Mouse (Mus musculus): ENCODE data around the gene Gm45062.

The Gm45062 gene

DNA sequence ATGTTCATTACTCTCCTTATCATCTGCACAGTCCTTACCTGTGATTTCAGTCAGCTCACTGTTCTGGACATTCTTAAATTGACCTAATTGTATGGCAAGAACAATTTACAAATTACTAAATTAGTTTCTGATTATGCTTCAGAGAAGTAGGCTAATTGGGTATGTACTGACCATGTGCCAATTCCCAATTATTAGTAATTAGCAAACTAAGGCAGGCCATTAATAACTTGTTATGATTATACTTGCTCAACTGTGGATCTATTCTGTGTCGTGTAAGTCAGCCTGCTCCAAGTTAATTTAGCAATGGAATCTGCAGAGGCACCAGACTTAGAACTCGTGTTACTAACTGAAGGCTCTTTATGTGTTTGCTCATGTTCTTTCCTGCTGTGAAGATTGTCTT, 113.8 kb downstream of the Gm45062 start:
- DNase-seq = no peak

- DNase-seq = no peak
These were observed 114.6 kb downstream of the Gm45062 start for GRCm38 (mm10) chr6:8373851-8374250.

DNA sequence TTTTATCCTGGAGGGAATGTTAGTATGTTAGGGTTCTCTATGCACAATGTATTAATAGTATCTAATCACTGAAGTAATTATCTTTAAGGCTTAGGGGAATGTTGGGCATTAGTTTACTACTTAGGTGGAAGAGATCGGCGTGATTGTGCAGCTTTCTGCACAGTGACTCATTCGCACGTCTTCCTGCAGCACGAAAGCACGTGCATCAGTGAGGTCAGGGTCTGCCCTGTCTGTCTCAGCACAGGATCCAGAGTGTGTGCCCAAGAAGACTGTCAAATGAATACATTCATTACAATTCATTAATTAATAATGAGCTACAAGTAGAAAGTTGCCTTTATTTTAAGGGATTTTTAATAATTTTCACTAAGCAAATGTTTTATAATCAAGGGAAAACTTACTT, 115.0 kb downstream of the Gm45062 start:
- DNase-seq = no peak

DNA sequence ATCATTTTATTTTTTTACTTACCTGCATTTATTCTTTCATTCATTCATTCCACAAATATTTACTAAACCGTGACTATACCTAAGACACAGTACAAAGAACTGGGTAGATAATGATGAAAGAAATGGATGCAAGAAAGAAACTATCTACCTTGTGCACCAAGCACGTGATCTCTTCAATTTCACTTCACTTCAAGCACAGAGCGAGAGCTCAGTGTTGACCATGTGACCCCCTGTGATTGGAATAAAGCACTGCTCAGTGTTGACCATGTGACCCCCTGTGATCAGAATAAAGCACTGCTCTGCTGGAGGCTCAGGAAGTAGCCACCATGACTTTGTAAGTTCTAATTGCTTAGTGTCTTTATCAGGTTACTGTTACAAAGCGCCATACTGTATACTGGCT, 115.5 kb downstream of the Gm45062 start:
- no peak for DNase-seq

DNA sequence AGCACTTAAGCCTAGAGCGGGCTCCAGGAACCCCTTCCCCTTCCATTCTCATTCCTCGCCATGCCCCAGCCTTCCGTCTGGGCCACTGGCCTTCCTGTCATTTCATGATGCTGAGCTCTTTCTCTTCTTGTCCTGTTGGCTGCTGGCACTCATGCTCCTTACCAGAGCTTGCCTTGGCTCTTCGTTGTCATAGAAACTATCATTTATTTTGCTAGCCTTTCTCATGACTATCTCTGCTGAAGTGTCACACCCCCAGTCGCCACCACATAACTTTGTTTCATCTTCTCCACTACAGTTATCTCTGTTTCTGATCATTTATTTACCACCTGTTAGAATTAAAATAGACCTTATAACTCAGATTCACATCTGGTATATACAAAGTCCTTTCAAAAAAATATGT, 117.1 kb downstream of the Gm45062 start:
- no peak for DNase-seq

GRCm38 (mm10) chr6:8377667-8378066, 118.4 kb downstream of the Gm45062 start:
- DNase-seq = no peak

GRCm38 (mm10) chr6:8389307-8389706, 130.1 kb downstream of the Gm45062 start:
- no peak for DNase-seq

GRCm38 (mm10) chr6:8390296-8390695, 131.0 kb downstream of the Gm45062 start:
- DNase-seq = no peak

- DNase-seq = no peak
These were observed 131.7 kb downstream of the Gm45062 start for GRCm38 (mm10) chr6:8390935-8391334.

DNA sequence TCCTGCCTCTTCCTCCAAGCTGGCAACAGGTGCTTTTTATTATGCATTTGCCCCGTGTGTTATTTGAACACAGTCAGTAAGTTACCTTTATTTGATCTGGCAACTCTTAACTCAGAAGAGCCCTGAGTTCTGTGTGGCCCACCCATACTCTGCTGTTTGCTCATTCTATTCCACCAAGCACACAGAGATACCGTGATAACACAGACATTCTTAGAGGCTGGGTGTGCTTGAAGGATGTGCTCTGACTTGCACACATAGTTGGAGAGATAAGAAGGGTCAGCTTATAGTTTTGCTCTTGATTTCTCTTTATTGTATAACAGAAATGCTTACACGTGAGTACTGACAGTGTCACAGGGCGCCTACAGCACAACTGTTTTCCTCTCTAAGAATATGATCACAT, 133.8 kb downstream of the Gm45062 start:
- DNase-seq = no peak

DNA sequence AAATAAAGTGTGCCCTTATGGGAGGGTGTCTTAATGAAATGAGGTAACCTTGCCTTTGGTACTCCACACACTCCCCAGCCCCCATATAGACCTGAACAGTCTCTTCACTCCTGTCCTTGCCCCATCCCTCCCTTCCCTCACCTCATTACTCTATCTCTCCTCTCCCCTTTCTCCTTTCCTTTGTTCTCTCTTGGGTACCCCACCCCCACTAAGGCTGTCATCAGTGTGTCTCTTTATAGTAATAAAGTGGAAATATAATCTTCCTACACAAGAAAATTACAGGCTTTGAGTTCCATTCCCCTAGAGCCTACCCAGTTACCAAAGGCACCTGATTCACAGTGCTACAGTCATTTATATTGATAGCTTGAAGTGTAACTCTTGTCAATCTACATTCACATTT, 134.8 kb downstream of the Gm45062 start:
- DNase-seq = no peak

DNA sequence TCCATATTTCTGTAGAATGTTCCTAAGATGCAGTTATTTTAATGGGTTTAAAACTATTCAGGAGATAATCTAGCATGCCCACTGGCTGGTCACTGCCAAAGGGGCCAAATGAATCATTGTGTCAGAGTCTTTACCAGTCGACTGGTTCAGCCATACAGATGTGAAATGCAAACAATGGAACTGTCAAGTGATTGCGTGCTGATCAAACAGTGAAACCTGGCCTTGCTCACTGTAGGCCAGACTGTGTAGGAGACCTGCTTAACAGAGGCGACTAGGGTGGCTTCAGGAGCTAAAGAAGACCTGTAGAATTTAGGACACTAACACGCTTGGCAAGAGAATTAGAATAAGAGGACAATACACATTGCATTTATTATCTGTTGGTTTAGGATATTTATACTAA, 135.8 kb downstream of the Gm45062 start:
- no peak for DNase-seq

DNA sequence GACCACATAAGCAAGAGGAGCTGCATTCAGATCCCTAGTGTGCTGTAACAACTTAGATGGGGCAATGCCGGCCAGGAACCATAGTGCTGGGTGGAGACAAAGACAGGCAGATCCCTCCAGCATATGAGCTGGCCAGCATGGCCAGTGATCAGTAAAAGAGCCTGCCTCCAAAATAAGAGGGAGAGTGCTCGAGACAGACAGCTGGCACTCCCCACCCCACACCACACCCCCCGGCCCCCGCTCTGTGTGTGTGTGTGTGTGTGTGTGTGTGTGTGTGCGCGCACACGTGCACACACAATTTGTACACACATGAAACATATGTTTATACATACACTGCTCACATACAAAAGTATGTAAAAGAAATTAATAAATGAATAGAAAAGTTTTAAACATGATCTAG, 138.0 kb downstream of the Gm45062 start:
- DNase-seq = no peak

- DNase-seq = no peak
These were observed 140.5 kb downstream of the Gm45062 start for GRCm38 (mm10) chr6:8399710-8400109.

GRCm38 (mm10) chr6:8403127-8403526, 143.9 kb downstream of the Gm45062 start:
- DNase-seq = peak; percentile 33

DNA sequence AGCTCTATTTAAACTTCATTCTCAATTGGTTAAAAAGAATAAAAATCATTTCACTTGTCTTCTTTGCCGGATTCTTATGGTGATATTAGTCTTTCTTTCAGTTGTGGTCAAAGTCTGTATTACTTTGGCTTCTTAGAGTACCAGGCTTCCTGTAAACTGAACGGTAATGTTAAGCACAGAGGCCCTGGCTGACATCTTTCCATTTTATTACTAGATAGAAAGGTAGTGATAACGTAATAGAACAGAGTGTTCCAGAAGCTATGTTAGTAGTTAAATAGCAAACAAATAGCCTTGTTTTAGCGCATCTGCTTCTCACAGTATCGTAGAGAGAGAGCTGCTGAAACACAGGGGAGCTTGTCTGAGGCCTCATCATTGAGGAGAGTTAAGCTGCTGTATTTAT, 146.6 kb downstream of the Gm45062 start:
- DNase-seq = no peak

- no peak for DNase-seq
These were observed 149.1 kb downstream of the Gm45062 start for GRCm38 (mm10) chr6:8408332-8408731.

- peak; percentile 68 for DNase-seq
These were observed 150.6 kb downstream of the Gm45062 start for GRCm38 (mm10) chr6:8409865-8410264.

- peak; percentile 93 for DNase-seq
These were observed 153.8 kb downstream of the Gm45062 start for GRCm38 (mm10) chr6:8412845-8413598.

DNA sequence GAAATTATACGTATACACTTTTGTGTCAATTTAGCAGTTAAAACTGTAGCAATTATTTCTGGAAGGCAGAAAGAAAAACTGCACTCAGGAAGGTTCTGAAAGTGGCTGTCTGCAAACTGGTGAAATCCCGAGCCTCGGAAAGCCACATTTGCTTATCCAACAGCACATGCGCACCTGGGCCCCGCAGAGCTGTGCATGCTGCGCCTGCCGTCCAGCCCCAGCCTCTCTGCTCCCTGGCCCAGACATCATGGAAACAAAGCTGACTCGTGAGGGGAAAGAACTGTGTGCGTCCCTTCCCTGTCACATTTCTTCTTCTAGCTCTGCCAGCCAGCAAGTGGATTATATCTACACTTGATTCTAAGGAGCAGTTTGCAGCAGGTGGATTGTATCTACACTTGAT, 154.8 kb downstream of the Gm45062 start:
- DNase-seq = no peak

GRCm38 (mm10) chr6:8415823-8416222, 156.6 kb downstream of the Gm45062 start:
- DNase-seq = peak; percentile 66

- peak; percentile 43 for DNase-seq
These were observed 157.7 kb downstream of the Gm45062 start for GRCm38 (mm10) chr6:8416802-8417569.

DNA sequence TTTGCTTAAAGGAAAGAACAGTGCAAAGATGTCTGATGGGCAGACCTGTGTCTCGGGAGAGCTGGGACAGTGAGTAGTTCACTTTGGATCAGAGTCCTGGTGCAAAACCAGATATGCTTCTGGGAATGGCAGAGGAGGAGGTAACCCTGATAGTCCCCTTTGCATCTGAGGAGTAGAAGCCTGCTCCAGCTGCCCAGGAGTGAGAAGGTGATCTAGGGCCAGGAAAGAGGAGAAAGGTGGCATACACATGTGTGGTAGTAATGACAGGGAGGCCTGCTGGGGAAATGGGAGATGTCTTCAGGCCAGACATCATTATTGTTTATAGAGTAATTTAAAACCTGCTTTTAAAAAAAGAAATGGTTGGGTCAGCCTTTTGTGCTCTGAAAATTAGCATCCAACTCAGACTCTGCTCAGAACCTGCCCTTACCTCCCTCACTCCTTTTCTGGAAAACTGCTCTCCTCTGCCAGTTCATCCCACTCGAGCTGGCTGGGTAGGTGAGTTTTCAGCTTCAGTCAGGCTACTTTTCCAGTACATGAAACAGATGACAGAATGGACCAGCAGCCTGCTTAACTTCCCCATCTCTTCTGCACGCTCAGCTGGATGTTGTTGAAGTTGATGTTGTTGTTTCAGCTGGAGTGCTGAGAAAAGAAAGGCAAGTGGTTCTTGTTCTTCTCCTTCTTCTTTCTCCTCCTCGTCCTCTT, 160.4 kb downstream of the Gm45062 start:
- peak; percentile 94 for DNase-seq

GRCm38 (mm10) chr6:8420187-8420503, 160.9 kb downstream of the Gm45062 start:
- DNase-seq = no peak

All from heart, adult 11 months (tissue).